Comparison of ENCODE assay signal across 15 mouse cellular contexts in the genomic region with DNA sequence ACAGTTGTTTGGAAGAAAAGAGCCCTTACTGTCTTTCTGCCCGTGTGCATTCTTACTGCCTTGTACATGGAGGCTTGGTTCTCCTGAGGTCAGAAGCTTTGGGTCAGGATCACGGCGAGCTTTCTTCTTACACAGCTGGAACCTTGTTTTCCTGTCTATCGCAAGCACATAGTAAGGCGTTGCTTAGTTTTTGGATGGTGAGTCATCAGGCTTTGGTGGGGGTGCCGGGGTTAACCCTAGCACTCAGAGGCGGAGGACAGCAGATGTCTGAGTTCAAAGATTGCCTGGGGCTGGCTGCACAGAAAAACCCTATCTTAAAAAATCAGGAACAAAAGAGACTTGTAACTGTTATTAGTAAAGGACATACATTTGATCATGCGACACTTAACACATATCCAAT. TPM values are rescaled to one million over a fixed set of nuclear protein-coding genes. Genes with fewer than 3 reads are reported as not detected.
DNase-seq lines count a peak whose midpoint lies in the region; ATAC-seq and TF ChIP-seq lines count a peak whose summit lies in the region.
"Had no signal": no experiment of that assay in that cellular context is flagged by ENCODE, and none has a peak within 500 bp of the region (broad histone marks: within the 10 kb centered on the region; RNA-seq: fewer than 3 reads in every experiment).

No protein-coding gene starts in this region.

- no peak for TF ChIP-seq CTCF in lung, postnatal 0 days (IDR thresholded peaks at IDR 0.05)
- TF ChIP-seq CTCF in ES-Bruce4 (IDR thresholded peaks at IDR 0.05; ENCODE audit: low read depth, low read length): no peak

- no peak for TF ChIP-seq EP300 in lung, postnatal 0 days (IDR thresholded peaks at IDR 0.05)
- no peak for TF ChIP-seq EP300 in ES-Bruce4 (IDR thresholded peaks at IDR 0.05; ENCODE audit: insufficient read depth, low read depth, low read length)

- no peak overlapping the region for H3K9ac ChIP-seq in lung, postnatal 0 days (replicated peaks; ENCODE audit: low read depth)
- no peak overlapping the region for H3K9ac ChIP-seq in ES-Bruce4 (ENCODE audit: low read depth, poor library complexity, severe bottlenecking)
- no peak overlapping the region for H3K9ac ChIP-seq in forebrain, embryonic 15.5 days (replicated peaks)
- H3K9ac ChIP-seq in hindbrain, embryonic 11.5 days (ENCODE audit: low read depth, low read length): no peak overlapping the region
- H3K9ac ChIP-seq: embryonic facial prominence, embryonic 12.5 days; heart, embryonic 13.5 days; hindbrain, embryonic 15.5 days had no signal

- no peak overlapping the region for H3K27ac ChIP-seq in lung, postnatal 0 days (ENCODE audit: low read length)
- H3K27ac ChIP-seq in ES-Bruce4 (ENCODE audit: insufficient read depth, low read length): 0 out of 2 replicates have a peak overlapping the region, but pooled peaks have one; percentile 33
- peak overlapping the region; percentile 88 for H3K27ac ChIP-seq in forebrain, embryonic 15.5 days (replicated peaks)
- H3K27ac ChIP-seq in hindbrain, embryonic 11.5 days (ENCODE audit: low read depth, low read length): no peak overlapping the region
- H3K27ac ChIP-seq: embryonic facial prominence, embryonic 12.5 days; heart, embryonic 13.5 days; layer of hippocampus, adult 2 months had no signal

- WGBS in lung, postnatal 0 days: 69% methylated on average over 8 of the region's 8 CpGs
- 68% methylated on average over 8 of the region's 8 CpGs for WGBS in forebrain, embryonic 15.5 days
- WGBS in hindbrain, embryonic 11.5 days: 85% methylated on average over 8 of the region's 8 CpGs

- DNase-seq in adrenal gland, adult (ENCODE audit: inconsistent age in 2 of 2, low spot score in 1 of 2): peak; percentile 27 to 67
- DNase-seq in adrenal gland, adult 8-10 months: no peak
- peak; percentile 57 for DNase-seq in lung, postnatal 0 days (ENCODE audit: low spot score)
- no peak for DNase-seq in lung, postnatal 4 days
- DNase-seq in hindbrain, embryonic 11.5 days (ENCODE audit: low spot score): no peak
- DNase-seq in spleen, postnatal 36 days (ENCODE audit: low spot score in 2 of 2): no peak
- DNase-seq: kidney, adult 2 months; liver had no signal

- H3K4me1 ChIP-seq in lung, postnatal 0 days (ENCODE audit: insufficient read depth, low read depth, low read length): no peaks in the 10 kb centered on the region
- H3K4me1 ChIP-seq in ES-Bruce4 (ENCODE audit: control insufficient read depth, insufficient read depth, low read length): no peaks in the 10 kb centered on the region
- H3K4me1 ChIP-seq in forebrain, embryonic 15.5 days: peaks cover 15% of the 10 kb centered on the region
- no peaks in the 10 kb centered on the region for H3K4me1 ChIP-seq in hindbrain, embryonic 11.5 days (replicated peaks; ENCODE audit: control insufficient read depth, insufficient read depth, low read length)

- 0 out of 2 replicates have a peak, but pooled peaks cover 4% of the 10 kb centered on the region for H3K36me3 ChIP-seq in lung, postnatal 0 days (ENCODE audit: insufficient read depth, low read length)
- H3K36me3 ChIP-seq in ES-Bruce4 (ENCODE audit: control insufficient read depth, insufficient read depth, low read length, poor library complexity, severe bottlenecking): peaks cover 71% of the 10 kb centered on the region
- H3K36me3 ChIP-seq in forebrain, embryonic 15.5 days: peaks cover 52% of the 10 kb centered on the region
- peaks cover 7% of the 10 kb centered on the region; the same call in 1 of the 2 replicates for H3K36me3 ChIP-seq in hindbrain, embryonic 11.5 days (ENCODE audit: control insufficient read depth, insufficient read depth, low read length)

- no peaks in the 10 kb centered on the region for H3K27me3 ChIP-seq in lung, postnatal 0 days (replicated peaks; ENCODE audit: insufficient read depth, low read length)
- H3K27me3 ChIP-seq in ES-Bruce4 (ENCODE audit: control insufficient read depth, insufficient read depth, low read length, poor library complexity, severe bottlenecking): no peaks in the 10 kb centered on the region
- H3K27me3 ChIP-seq in forebrain, embryonic 15.5 days: no peaks in the 10 kb centered on the region
- no peaks in the 10 kb centered on the region for H3K27me3 ChIP-seq in hindbrain, embryonic 11.5 days (ENCODE audit: control insufficient read depth, insufficient read depth, low read length)
- H3K27me3 ChIP-seq: embryonic facial prominence, embryonic 12.5 days; heart, embryonic 13.5 days; hindbrain, embryonic 15.5 days had no signal

- H3K9me3 ChIP-seq in lung, postnatal 0 days (ENCODE audit: low read length): no peaks in the 10 kb centered on the region
- no peaks in the 10 kb centered on the region for H3K9me3 ChIP-seq in ES-Bruce4 (replicated peaks; ENCODE audit: control insufficient read depth, insufficient read depth, low read length, poor library complexity, severe bottlenecking)
- H3K9me3 ChIP-seq in forebrain, embryonic 15.5 days: no peaks in the 10 kb centered on the region
- no peaks in the 10 kb centered on the region for H3K9me3 ChIP-seq in hindbrain, embryonic 11.5 days (ENCODE audit: control insufficient read depth, low read length)
- H3K9me3 ChIP-seq: embryonic facial prominence, embryonic 12.5 days; G1E; heart, embryonic 13.5 days; hindbrain, embryonic 15.5 days had no signal

- TF ChIP-seq POLR2A in ES-Bruce4 (IDR thresholded peaks at IDR 0.05; ENCODE audit: insufficient read depth, low read length): no peak

- no peak overlapping the region for H3K4me3 ChIP-seq in lung, postnatal 0 days (ENCODE audit: low read depth, low read length)
- H3K4me3 ChIP-seq in ES-Bruce4 (ENCODE audit: low read depth, low read length): no peak overlapping the region
- H3K4me3 ChIP-seq in forebrain, embryonic 15.5 days: no peak overlapping the region
- no peak overlapping the region for H3K4me3 ChIP-seq in hindbrain, embryonic 11.5 days (ENCODE audit: low read depth, low read length)
- H3K4me3 ChIP-seq: embryonic facial prominence, embryonic 12.5 days; heart, embryonic 13.5 days; hindbrain, embryonic 15.5 days; layer of hippocampus, adult 2 months had no signal

- H3K4me2 ChIP-seq in lung, postnatal 0 days (replicated peaks; ENCODE audit: low read depth, low read length): no peak overlapping the region
- H3K4me2 ChIP-seq in forebrain, embryonic 15.5 days (replicated peaks): no peak overlapping the region
- no peak overlapping the region for H3K4me2 ChIP-seq in hindbrain, embryonic 11.5 days (replicated peaks; ENCODE audit: low read depth, low read length)
- H3K4me2 ChIP-seq: embryonic facial prominence, embryonic 12.5 days; heart, embryonic 13.5 days; hindbrain, embryonic 15.5 days had no signal

- ATAC-seq in lung, postnatal 0 days: peak; percentile 71
- ATAC-seq in forebrain, embryonic 15.5 days (replicated peaks): no peak
- ATAC-seq in hindbrain, embryonic 11.5 days (ENCODE audit: low FRiP score): no peak

RNA-seq across cellular contexts. Expression of a gene that starts 13.5 kb away (rescaled TPM):
- total RNA-seq in adrenal gland, adult 8-10 months (2022): 100 to 1,000 TPM in 2 of 4 experiments, 10 to 100 TPM in 2; 70.0 to 114 (median 96.9) TPM
- 39.8 and 40.1 TPM in 2 replicates for polyA plus RNA-seq in lung, postnatal 0 days (2015; fragmentation: Nextera tagmentation; extraction: Ambion mirVana)
- polyA plus RNA-seq in ES-Bruce4 (2011; ENCODE audit: insufficient read depth, insufficient read length, low read depth, missing spikeins): 149 and 150 TPM in 2 replicates
- polyA plus RNA-seq in forebrain, embryonic 15.5 days (2015; fragmentation: Nextera tagmentation; extraction: Ambion mirVana): 243 and 249 TPM in 2 replicates
- 276 and 297 TPM in 2 replicates for polyA plus RNA-seq in hindbrain, embryonic 11.5 days (2014; fragmentation: Nextera tagmentation; extraction: Ambion mirVana)

RNA-seq across cellular contexts. Expression of a gene that starts 18.2 kb away (rescaled TPM):
- 100 to 1,000 TPM; 192 to 224 (median 209) TPM for total RNA-seq in adrenal gland, adult 8-10 months (2022)
- polyA plus RNA-seq in lung, postnatal 0 days (2015; fragmentation: Nextera tagmentation; extraction: Ambion mirVana): 184 and 185 TPM in 2 replicates
- polyA plus RNA-seq in ES-Bruce4 (2011; ENCODE audit: insufficient read depth, insufficient read length, low read depth, missing spikeins): 131 and 136 TPM in 2 replicates
- polyA plus RNA-seq in forebrain, embryonic 15.5 days (2015; fragmentation: Nextera tagmentation; extraction: Ambion mirVana): 213 and 219 TPM in 2 replicates
- polyA plus RNA-seq in hindbrain, embryonic 11.5 days (2014; fragmentation: Nextera tagmentation; extraction: Ambion mirVana): 246 and 248 TPM in 2 replicates

RNA-seq across cellular contexts. Expression of a gene that starts 33.4 kb away (rescaled TPM):
- total RNA-seq in adrenal gland, adult 8-10 months (2022): 100 to 1,000 TPM in 2 of 4 experiments, 10 to 100 TPM in 2; 58.1 to 133 (median 96.3) TPM
- polyA plus RNA-seq in lung, postnatal 0 days (2015; fragmentation: Nextera tagmentation; extraction: Ambion mirVana): 18.3 and 20.8 TPM in 2 replicates
- polyA plus RNA-seq in ES-Bruce4 (2011; ENCODE audit: insufficient read depth, insufficient read length, low read depth, missing spikeins): 11.2 and 17.2 TPM in 2 replicates
- 28.2 and 32.7 TPM in 2 replicates for polyA plus RNA-seq in forebrain, embryonic 15.5 days (2015; fragmentation: Nextera tagmentation; extraction: Ambion mirVana)
- polyA plus RNA-seq in hindbrain, embryonic 11.5 days (2014; fragmentation: Nextera tagmentation; extraction: Ambion mirVana): 29.6 and 30.7 TPM in 2 replicates

RNA-seq across cellular contexts. Expression of a gene that starts 53.2 kb away (rescaled TPM):
- total RNA-seq in adrenal gland, adult 8-10 months (2022): 100 to 1,000 TPM; 185 to 376 (median 281) TPM
- 15.3 and 15.8 TPM in 2 replicates for polyA plus RNA-seq in lung, postnatal 0 days (2015; fragmentation: Nextera tagmentation; extraction: Ambion mirVana)
- polyA plus RNA-seq in ES-Bruce4 (2011; ENCODE audit: insufficient read depth, insufficient read length, low read depth, missing spikeins): 8.2 and 9.5 TPM in 2 replicates
- 5.2 and 6.7 TPM in 2 replicates for polyA plus RNA-seq in forebrain, embryonic 15.5 days (2015; fragmentation: Nextera tagmentation; extraction: Ambion mirVana)
- 5.0 and 6.1 TPM in 2 replicates for polyA plus RNA-seq in hindbrain, embryonic 11.5 days (2014; fragmentation: Nextera tagmentation; extraction: Ambion mirVana)

Comparison
In these comparisons a context has a peak if more than half of its experiments do, and no peak if none do; other contexts are left out.
1. DNase-seq: peak in adrenal gland, adult (2 of 2) and lung, postnatal 0 days (single experiment); none in adrenal gland, adult 8-10 months (single experiment), lung, postnatal 4 days (0 of 2), hindbrain, embryonic 11.5 days (single experiment) and spleen, postnatal 36 days (0 of 2).
2. H3K27ac ChIP-seq: peak in ES-Bruce4 (single experiment) and forebrain, embryonic 15.5 days (single experiment); none in lung, postnatal 0 days (single experiment) and hindbrain, embryonic 11.5 days (single experiment).